Mouse (Mus musculus) myocyte (in vitro differentiated cells): ENCODE measurements around the gene Nsun6. TPM values are rescaled to one million over a fixed set of nuclear protein-coding genes. Genes with fewer than 3 reads are reported as not detected.

Experiments used
- H3K27me3 ChIP-seq: one replicate; pipeline ENCODE4 v1.6.1; 2011; ENCODE audit not compliant: control insufficient read depth, insufficient read depth, insufficient read length
- H3K36me3 ChIP-seq: one replicate; pipeline ENCODE4 v1.6.1; 2011; ENCODE audit not compliant: control insufficient read depth, insufficient read depth
- H3K4me2 ChIP-seq: one replicate; pipeline ENCODE4 v1.6.1; 2011; ENCODE audit warnings: low read depth, control low read depth
- H3K4me3 ChIP-seq: one replicate; pipeline ENCODE4 v1.5.1; 2011; ENCODE audit warnings: mild to moderate bottlenecking, control low read depth, moderate library complexity
- H3K79me2 ChIP-seq: one replicate; pipeline ENCODE4 v1.6.1; 2011; ENCODE audit not compliant: control insufficient read depth, insufficient read depth
- H3ac ChIP-seq: one replicate; pipeline ENCODE4 v1.6.1; 2011; ENCODE audit not compliant: control insufficient read depth, insufficient read length
- CEBPB ChIP-seq: IDR thresholded peaks from 2 replicates; pipeline ENCODE4 v1.6.1; 2011; ENCODE audit warnings: mild to moderate bottlenecking, moderate library complexity; ENCODE audit not compliant: poor library complexity, insufficient read depth, severe bottlenecking
- E2F4 ChIP-seq: IDR thresholded peaks from one replicate; pipeline ENCODE4 v1.6.1; 2011; ENCODE audit warnings: mild to moderate bottlenecking, control low read depth, moderate library complexity; ENCODE audit not compliant: insufficient read depth
- MAX ChIP-seq: IDR thresholded peaks from one replicate; pipeline ENCODE4 v1.6.1; 2011; ENCODE audit warnings: low read depth, mild to moderate bottlenecking, control low read depth
- MYOD1 ChIP-seq, 3 experiments: IDR thresholded peaks; one replicate each; pipeline ENCODE4 v1.6.1; 2011; ENCODE audit warnings: control low read depth in 2 of 3, low read depth in 2 of 3, mild to moderate bottlenecking in 2 of 3, moderate library complexity in 1 of 3; ENCODE audit not compliant: insufficient read length in 2 of 3, control insufficient read depth in 1 of 3
- MYOG ChIP-seq, 3 experiments: IDR thresholded peaks; one replicate each; pipeline ENCODE4 v1.6.1; 2011; ENCODE audit warnings: control low read depth in 2 of 3, low read depth in 2 of 3, mild to moderate bottlenecking in 2 of 3; ENCODE audit not compliant: insufficient read length in 2 of 3, control insufficient read depth in 1 of 3, insufficient read depth in 1 of 3
- POLR2A ChIP-seq: IDR thresholded peaks from one replicate; pipeline ENCODE4 v1.6.1; 2011; ENCODE audit warnings: low read depth, mild to moderate bottlenecking, control low read depth, moderate library complexity; ENCODE audit not compliant: insufficient read length
- POLR2AphosphoS2 ChIP-seq: IDR thresholded peaks from one replicate; pipeline ENCODE4 v1.6.1; 2011; ENCODE audit warnings: low read depth, control low read depth; ENCODE audit not compliant: insufficient read length
- REST ChIP-seq: IDR thresholded peaks from one replicate; pipeline ENCODE4 v1.6.1; 2011; ENCODE audit warnings: mild to moderate bottlenecking, control low read depth, moderate library complexity; ENCODE audit not compliant: insufficient read depth, insufficient read length
- SRF ChIP-seq: IDR thresholded peaks from one replicate; pipeline ENCODE4 v1.6.1; 2011; ENCODE audit warnings: low read depth; ENCODE audit not compliant: control insufficient read depth, insufficient read length
- TCF12 ChIP-seq: IDR thresholded peaks from one replicate; pipeline ENCODE4 v1.6.1; 2011; ENCODE audit warnings: mild to moderate bottlenecking, control low read depth; ENCODE audit not compliant: poor library complexity, insufficient read depth, severe bottlenecking
- TCF3 ChIP-seq: IDR thresholded peaks from one replicate; pipeline ENCODE4 v1.6.1; 2011; ENCODE audit warnings: low read depth, control low read depth; ENCODE audit not compliant: insufficient read length
- USF1 ChIP-seq: IDR thresholded peaks from one replicate; pipeline ENCODE4 v1.6.1; 2011; ENCODE audit warnings: low read depth, mild to moderate bottlenecking, control low read depth, moderate library complexity
- polyA plus RNA-seq: library from polyadenylated mRNA; unstranded; fragments of >200 nt; fragmentation: generic; extraction: Trizol; gene quantifications from one replicate; pipeline ENCODE4 v1.2.1, GENCODE M21; 2012; ENCODE audit warnings: missing spikeins

Nsun6 gene
- polyA plus RNA-seq, 1 experiment, result 3.4 TPM

DNA sequence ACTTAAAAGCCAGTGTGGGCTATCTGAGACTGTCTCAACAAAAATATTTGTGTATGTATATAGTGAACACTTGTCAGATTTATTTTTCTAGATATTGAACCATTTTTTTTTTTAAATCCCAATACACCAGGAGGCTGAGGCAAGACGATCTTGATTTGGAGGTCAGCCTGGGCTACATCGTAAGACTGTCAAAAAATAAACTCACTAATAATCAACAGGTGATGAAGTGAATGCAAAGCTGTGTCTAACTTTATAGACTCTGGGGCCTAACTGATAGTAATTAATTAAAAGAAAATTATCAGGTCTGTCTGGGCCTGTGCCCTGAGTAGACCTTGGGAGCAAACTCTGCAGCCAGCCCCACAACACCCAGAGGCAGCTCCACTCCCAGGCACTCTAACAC is 28.8 kb upstream of the Nsun6 start:
- Histone ChIP-seq H3K4me3 (no peak overlapping the region), H3K36me3 (peaks cover 10% of the 10 kb centered on the region), H3K4me2 (no peak overlapping the region), H3K79me2 (no peaks in the 10 kb centered on the region), H3ac (no peak overlapping the region), H3K27me3 (no peaks in the 10 kb centered on the region)
- no peak for TF ChIP-seq MYOD1 (IDR thresholded peaks at IDR 0.05; ENCODE audit: control insufficient read depth in 1 of 3, insufficient read length in 2 of 3, low read depth in 2 of 3)
- no peak for TF ChIP-seq E2F4
- TF ChIP-seq TCF3, result no peak
- no peak for TF ChIP-seq CEBPB
- TF ChIP-seq USF1, result no peak
- TF ChIP-seq MAX, result no peak
- no peak for TF ChIP-seq REST
- no peak for TF ChIP-seq TCF12
- no peak for TF ChIP-seq MYOG (IDR thresholded peaks at IDR 0.05; ENCODE audit: control insufficient read depth in 1 of 3, insufficient read depth in 1 of 3, insufficient read length in 2 of 3, low read depth in 2 of 3)
- no peak for TF ChIP-seq SRF
- no peak for TF ChIP-seq POLR2A
- no peak for TF ChIP-seq POLR2AphosphoS2

DNA sequence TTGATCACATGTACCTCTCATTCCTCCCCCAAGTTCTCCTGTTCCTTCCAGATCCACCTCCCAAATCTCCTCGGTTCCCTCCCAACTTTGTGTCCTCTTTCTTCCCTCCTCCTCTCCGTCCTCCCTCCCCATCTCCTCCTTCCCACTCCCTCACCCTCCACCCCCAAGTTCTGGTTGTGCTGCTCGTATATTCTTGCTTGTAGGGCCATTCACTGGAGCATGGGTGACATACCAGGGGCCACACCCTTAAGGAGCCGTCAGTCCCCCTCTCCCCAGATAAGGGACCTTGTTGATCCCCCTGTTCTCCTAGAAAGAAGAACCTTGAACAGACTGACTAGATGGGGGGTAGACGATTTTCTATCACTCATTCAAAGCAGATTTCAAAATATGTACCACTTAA is 12.2 kb upstream of the Nsun6 start:
- TF ChIP-seq USF1 (no peak), POLR2A (no peak), MYOG (IDR thresholded peaks at IDR 0.05; ENCODE audit: control insufficient read depth in 1 of 3, insufficient read depth in 1 of 3, insufficient read length in 2 of 3, low read depth in 2 of 3) (no peak), TCF3 (no peak), E2F4 (no peak), POLR2AphosphoS2 (no peak), REST (no peak)
- peaks cover 18% of the 10 kb centered on the region for H3K36me3 ChIP-seq
- H3ac ChIP-seq, result no peak overlapping the region

DNA sequence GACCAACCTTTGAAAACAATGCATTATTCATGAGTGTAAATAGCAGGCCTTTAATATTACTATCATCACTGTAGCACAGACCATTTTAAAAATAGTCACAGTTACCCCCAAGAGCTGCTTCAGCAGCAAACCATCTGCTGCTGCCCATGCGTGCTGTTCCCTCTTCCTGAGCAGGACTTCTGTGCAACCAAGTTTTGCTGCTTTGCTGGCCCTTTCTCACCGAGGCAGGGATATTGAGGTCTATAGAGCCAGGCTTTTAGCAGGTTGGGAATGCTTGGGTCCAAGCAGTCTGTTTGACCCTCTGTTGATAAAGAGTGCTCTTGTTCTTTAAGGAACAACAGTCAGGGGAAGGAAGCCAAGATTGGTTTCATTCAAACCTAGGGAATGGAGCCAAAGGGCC is 10.6 kb upstream of the Nsun6 start:
- Histone ChIP-seq H3K27me3 (no peaks in the 10 kb centered on the region), H3K36me3 (peaks cover 16% of the 10 kb centered on the region), H3K79me2 (peaks cover 58% of the 10 kb centered on the region), H3K4me3 (no peak overlapping the region), H3ac (no peak overlapping the region), H3K4me2 (no peak overlapping the region)
- no peak for TF ChIP-seq MAX
- TF ChIP-seq MYOD1 (IDR thresholded peaks at IDR 0.05; ENCODE audit: control insufficient read depth in 1 of 3, insufficient read length in 2 of 3, low read depth in 2 of 3), result no peak
- no peak for TF ChIP-seq E2F4
- no peak for TF ChIP-seq TCF12
- TF ChIP-seq MYOG (IDR thresholded peaks at IDR 0.05; ENCODE audit: control insufficient read depth in 1 of 3, insufficient read depth in 1 of 3, insufficient read length in 2 of 3, low read depth in 2 of 3), result no peak
- no peak for TF ChIP-seq POLR2AphosphoS2
- TF ChIP-seq TCF3, result no peak
- TF ChIP-seq USF1, result no peak
- TF ChIP-seq CEBPB, result no peak
- no peak for TF ChIP-seq POLR2A
- no peak for TF ChIP-seq SRF
- TF ChIP-seq REST, result no peak

More for the DNA sequence above, 12.2 kb upstream of the Nsun6 start:
- H3K79me2 ChIP-seq, result peaks cover 45% of the 10 kb centered on the region
- H3K4me2 ChIP-seq, result no peak overlapping the region
- H3K4me3 ChIP-seq, result no peak overlapping the region
- no peaks in the 10 kb centered on the region for H3K27me3 ChIP-seq

DNA sequence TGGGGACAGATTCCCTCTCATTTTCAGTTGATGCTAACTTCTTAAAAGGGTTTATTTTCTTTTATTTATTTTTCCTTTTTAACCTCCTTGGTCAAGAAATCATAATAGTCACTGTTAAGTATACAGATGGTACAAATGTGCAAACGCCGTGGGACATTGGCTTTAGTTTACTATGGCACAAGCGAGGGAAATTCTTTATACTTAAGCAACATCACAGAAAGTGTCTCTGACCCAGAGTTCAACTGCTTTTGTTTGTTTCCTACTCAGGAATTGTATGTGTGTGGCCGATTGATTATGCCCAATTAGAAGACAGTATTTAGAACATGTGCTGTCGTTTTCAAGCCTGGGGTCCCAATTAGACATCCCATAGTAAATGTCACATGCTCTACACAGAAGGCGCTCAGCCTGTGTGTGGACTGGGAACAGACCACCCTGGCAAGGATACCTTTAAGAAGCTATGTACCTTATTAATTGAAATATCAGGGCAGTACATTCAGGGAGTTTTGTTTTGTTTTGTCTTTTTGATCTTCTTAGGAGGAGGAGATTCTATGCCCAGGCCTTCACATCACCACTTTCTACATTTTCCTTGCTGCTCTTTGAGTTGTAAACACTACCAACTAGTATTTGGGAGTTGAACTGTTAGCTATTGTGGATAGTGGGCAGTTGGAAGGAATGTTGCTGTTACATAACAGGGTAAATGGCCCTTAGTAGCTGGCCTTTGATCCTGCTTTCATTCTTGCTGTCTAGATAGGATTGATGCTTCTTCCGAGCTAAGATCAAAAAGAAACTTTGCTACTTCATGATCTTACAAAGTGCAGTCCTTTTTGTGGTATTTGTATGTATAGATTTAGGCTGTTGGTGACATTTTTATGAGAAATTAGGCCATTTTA is 9.8 kb upstream of the Nsun6 start:
- Histone ChIP-seq H3K4me3 (no peak overlapping the region), H3K79me2 (peaks cover 58% of the 10 kb centered on the region), H3K27me3 (no peaks in the 10 kb centered on the region), H3K4me2 (no peak overlapping the region), H3ac (no peak overlapping the region), H3K36me3 (peaks cover 16% of the 10 kb centered on the region)
- TF ChIP-seq POLR2AphosphoS2 (no peak), MAX (no peak), E2F4 (no peak), CEBPB (no peak), TCF3 (no peak), REST (no peak), POLR2A (no peak), USF1 (no peak), SRF (no peak), TCF12 (no peak), MYOG (IDR thresholded peaks at IDR 0.05; ENCODE audit: control insufficient read depth in 1 of 3, insufficient read depth in 1 of 3, insufficient read length in 2 of 3, low read depth in 2 of 3) (no peak), MYOD1 (IDR thresholded peaks at IDR 0.05; ENCODE audit: control insufficient read depth in 1 of 3, insufficient read length in 2 of 3, low read depth in 2 of 3) (no peak)
